Mouse (Mus musculus) liver, postnatal 0 days (tissue): ENCODE results near the gene Tec.

Experiments
- CTCF ChIP-seq: sonication (generic); IDR thresholded peaks from 2 replicates; pipeline ENCODE4 v1.5.1; 2016; ENCODE audit warnings: antibody characterized with exemption, low read depth
- EP300 ChIP-seq: IDR thresholded peaks from 2 replicates; pipeline ENCODE4 v1.6.1; 2016; ENCODE audit warnings: antibody characterized with exemption, low read depth, mild to moderate bottlenecking

DNA sequence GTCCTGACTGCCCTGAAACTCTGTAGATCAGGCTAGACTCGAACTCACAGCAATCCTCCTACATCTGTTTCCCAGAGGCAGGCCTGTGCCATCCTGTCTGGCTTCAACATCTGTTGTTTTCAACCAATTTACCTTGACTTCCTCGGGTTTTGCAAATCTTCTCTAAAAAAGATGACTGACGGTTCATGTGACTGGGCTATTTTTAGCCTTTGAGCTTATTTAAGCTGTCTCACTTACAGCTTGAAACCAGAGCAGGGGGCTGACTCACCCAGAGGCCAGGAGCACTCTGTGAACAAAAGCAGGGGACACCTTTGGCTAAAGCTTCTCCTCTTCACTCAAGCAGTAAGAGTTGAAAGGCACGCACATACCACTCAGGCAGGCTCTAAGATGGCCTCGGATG is 65.4 kb downstream of the Tec start:
- TF ChIP-seq EP300 (no peak), CTCF (no peak)
